ENCODE assay signal across 10 mouse cellular contexts in the genomic region with DNA sequence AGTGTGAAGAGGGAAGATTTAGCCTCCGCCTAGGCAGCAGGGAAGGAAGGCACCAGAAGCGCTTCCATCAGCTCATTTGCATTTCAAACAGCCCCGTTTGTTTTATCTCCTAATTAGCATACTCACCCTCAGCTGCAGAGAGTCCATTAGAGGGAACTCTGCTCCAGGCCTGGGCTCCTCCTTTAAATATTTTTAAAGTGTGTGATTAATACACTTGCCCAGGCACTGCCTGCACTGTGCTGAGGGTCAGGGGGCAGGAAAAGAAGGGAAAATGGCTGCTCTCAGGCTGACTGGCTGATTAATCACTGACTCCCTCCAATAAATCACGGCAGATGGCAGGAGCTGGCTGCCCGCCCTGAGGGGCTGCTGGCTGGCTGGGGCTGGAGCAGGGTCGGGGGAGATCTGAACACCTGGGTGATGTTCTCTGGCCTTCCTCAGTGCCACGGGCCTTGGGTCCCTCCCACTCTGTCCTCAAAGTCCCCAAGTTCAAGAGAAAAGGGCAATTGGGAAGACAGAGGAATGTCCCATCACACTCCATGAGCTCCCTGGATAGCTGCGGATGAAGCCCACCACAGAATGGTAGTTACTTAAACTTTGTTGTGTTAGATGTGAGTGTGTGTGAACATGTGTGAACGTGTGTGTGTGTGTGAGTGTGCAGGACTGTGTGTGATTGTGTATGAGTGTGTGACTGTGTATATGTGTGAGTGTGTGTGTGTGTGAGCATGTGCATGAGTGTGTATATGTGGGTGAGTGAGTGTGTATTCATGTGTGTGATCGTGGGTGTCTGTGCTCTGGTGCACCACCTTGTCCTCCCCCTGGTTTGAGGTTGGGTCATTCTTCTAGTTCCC.
DNase-seq lines count a peak whose midpoint lies in the region; ATAC-seq and TF ChIP-seq lines count a peak whose summit lies in the region.
"Had no signal": no experiment of that assay in that cellular context is flagged by ENCODE, and none has a peak within 500 bp of the region (broad histone marks: within the 10 kb centered on the region; RNA-seq: fewer than 3 reads in every experiment).

No protein-coding gene starts in this region.

- H3K4me1 ChIP-seq in hindbrain, embryonic 14.5 days (replicated peaks; ENCODE audit: control insufficient read depth, insufficient read depth, low read length), result peaks cover 15% of the 10 kb centered on the region
- peaks cover 15% of the 10 kb centered on the region; the same call in 1 of the 2 replicates for H3K4me1 ChIP-seq in neural tube, embryonic 12.5 days
- H3K4me1 ChIP-seq in thymus, adult 2 months (replicated peaks; ENCODE audit: control insufficient read depth, insufficient read depth, low read length), result no peaks in the 10 kb centered on the region

- H3K9ac ChIP-seq in hindbrain, embryonic 14.5 days, result no peak overlapping the region; the same call in 1 of the 2 replicates
- no peak overlapping the region for H3K9ac ChIP-seq in neural tube, embryonic 12.5 days

- DNase-seq in layer of hippocampus, postnatal 14 days (ENCODE audit: low spot score in 2 of 2), result peak; percentile 61 to 65
- no peak for DNase-seq in layer of hippocampus, adult 9-10 months (ENCODE audit: low spot score)
- peak; percentile 76 for DNase-seq in embryo, embryonic 10 days (ENCODE audit: low spot score)
- peak; percentile 67 for DNase-seq in hindbrain, embryonic 14.5 days (ENCODE audit: low spot score)
- DNase-seq in cerebellum, adult 8-10 months, result no peak
- DNase-seq in MN1 (ENCODE audit: low spot score), result no peak
- DNase-seq in thymus, adult 2 months, result no peak
- DNase-seq: heart, adult 18-20 months had no signal

- TF ChIP-seq POLR2A in thymus, adult 2 months (IDR thresholded peaks at IDR 0.05; ENCODE audit: control insufficient read depth, extremely low read depth, insufficient read depth, low read length, poor library complexity), result no peak

- no peaks in the 10 kb centered on the region for H3K27me3 ChIP-seq in hindbrain, embryonic 14.5 days (ENCODE audit: control insufficient read depth, insufficient read depth, low read length)
- no peaks in the 10 kb centered on the region for H3K27me3 ChIP-seq in neural tube, embryonic 12.5 days (replicated peaks)
- H3K27me3 ChIP-seq in thymus, adult 2 months (ENCODE audit: control insufficient read depth, insufficient read depth, low read length), result no peaks in the 10 kb centered on the region

- no peaks in the 10 kb centered on the region for H3K36me3 ChIP-seq in hindbrain, embryonic 14.5 days (replicated peaks; ENCODE audit: control insufficient read depth, insufficient read depth)
- H3K36me3 ChIP-seq in neural tube, embryonic 12.5 days, result no peaks in the 10 kb centered on the region
- no peaks in the 10 kb centered on the region for H3K36me3 ChIP-seq in thymus, adult 2 months (ENCODE audit: control insufficient read depth, insufficient read depth, low read length)
- H3K36me3 ChIP-seq: G1E had no signal

- H3K27ac ChIP-seq in hindbrain, embryonic 14.5 days, result 0 out of 2 replicates have a peak overlapping the region, but pooled peaks have one; percentile 16
- H3K27ac ChIP-seq in neural tube, embryonic 12.5 days, result no peak overlapping the region
- no peak overlapping the region for H3K27ac ChIP-seq in thymus, adult 2 months (ENCODE audit: control insufficient read depth, insufficient read depth, low read length)

- WGBS in hindbrain, embryonic 14.5 days, result 27% methylated on average over 10 of the region's 10 CpGs
- 25% methylated on average over 10 of the region's 10 CpGs for WGBS in neural tube, embryonic 12.5 days
- 61% methylated on average over 10 of the region's 10 CpGs for WGBS in thymus, adult 2 months

- ATAC-seq in hindbrain, embryonic 14.5 days (ENCODE audit: low FRiP score), result peak; percentile 84
- peak; percentile 94 for ATAC-seq in neural tube, embryonic 12.5 days (ENCODE audit: low FRiP score, low read depth)

- no peaks in the 10 kb centered on the region for H3K9me3 ChIP-seq in hindbrain, embryonic 14.5 days (ENCODE audit: control insufficient read depth, low read length)
- H3K9me3 ChIP-seq in neural tube, embryonic 12.5 days, result no peaks in the 10 kb centered on the region

- no peak for TF ChIP-seq CTCF in thymus, adult 2 months (IDR thresholded peaks at IDR 0.05; ENCODE audit: borderline replicate concordance, control insufficient read depth, extremely low read depth, insufficient read depth, low read length, poor library complexity)

- H3K4me3 ChIP-seq in hindbrain, embryonic 14.5 days (replicated peaks; ENCODE audit: low read length), result no peak overlapping the region
- no peak overlapping the region for H3K4me3 ChIP-seq in neural tube, embryonic 12.5 days
- H3K4me3 ChIP-seq in thymus, adult 2 months (ENCODE audit: control insufficient read depth, insufficient read depth, low read length), result no peak overlapping the region

- no peak overlapping the region for H3K4me2 ChIP-seq in hindbrain, embryonic 14.5 days (replicated peaks)
- H3K4me2 ChIP-seq in neural tube, embryonic 12.5 days (replicated peaks), result no peak overlapping the region; the same call in 1 of the 2 replicates

Comparison
In these comparisons a context has a peak if more than half of its experiments do, and no peak if none do; other contexts are left out.
1. DNase-seq: peak in layer of hippocampus, postnatal 14 days (2 of 2), embryo, embryonic 10 days (single experiment) and hindbrain, embryonic 14.5 days (single experiment); none in layer of hippocampus, adult 9-10 months (single experiment), cerebellum, adult 8-10 months (single experiment), MN1 (single experiment) and thymus, adult 2 months (single experiment).